Mouse (Mus musculus) retina, postnatal 1 day (tissue): ENCODE data around the gene Bloc1s4.

Source experiments
- DNase-seq: peaks from one replicate; pipeline ENCODE4 v3.0.0-alpha.2; 2012

The Bloc1s4 gene

DNA sequence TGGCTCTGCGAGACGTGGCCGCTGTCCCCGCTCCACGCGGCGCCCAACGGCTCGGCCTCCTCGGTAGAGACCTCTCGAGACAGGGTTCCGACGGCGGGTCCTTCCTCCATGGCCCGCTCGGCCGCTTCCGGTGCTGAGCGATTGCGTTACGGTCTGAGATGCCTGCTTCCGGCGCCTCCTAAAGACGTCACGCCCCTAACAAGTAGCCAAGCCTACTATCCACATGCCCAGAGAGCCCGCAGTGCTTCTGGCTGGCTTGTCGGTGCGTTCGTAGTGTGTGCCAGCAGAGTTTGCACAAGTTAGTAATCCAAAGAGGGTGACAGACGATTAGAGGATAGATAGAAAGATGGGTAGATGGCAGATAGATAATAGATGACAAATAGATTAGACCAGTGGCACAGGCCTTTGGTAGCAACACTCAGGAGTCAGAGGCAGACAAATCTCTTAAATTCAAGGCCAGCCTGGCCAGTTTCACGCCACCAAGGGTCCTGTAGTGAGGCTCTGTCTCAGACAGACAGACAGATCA is at the start of gene Bloc1s4:
Bloc1s4 (minus strand) TSS at position 115 of the 526 bp plus-strand sequence.
- peak; percentile 95 for DNase-seq

DNA sequence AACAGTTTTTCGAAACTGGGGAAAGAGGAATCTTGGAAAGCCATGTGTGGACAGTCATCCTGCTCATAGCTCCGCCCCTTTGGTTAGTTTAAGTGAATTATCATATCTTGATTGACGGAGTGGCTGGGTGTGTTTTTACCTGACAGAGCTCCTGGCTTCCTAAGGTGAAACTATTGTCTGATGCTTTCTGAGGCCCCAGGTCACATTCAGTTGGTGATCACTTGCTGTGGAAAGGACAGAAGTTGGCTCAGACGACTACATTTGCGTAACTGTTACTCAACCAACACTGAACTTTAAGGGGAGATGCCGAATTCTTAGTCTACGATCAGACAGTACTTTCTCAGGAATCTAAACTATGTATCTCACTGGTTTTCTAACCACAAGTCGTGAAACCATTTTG is 48.8 kb upstream of the Bloc1s4 start:
- DNase-seq, result no peak

- DNase-seq, result peak; percentile 98
Observed at GRCm38 (mm10) chr5:36796296-36797014, 48.0 kb upstream of the Bloc1s4 start, which contains the start of gene Mrfap1. Gene Mrfap1 (minus strand): TSS chr5:36796772.

- peak; percentile 78 for DNase-seq
Observed at GRCm38 (mm10) chr5:36795647-36796295, 47.3 kb upstream of the Bloc1s4 start.

DNA sequence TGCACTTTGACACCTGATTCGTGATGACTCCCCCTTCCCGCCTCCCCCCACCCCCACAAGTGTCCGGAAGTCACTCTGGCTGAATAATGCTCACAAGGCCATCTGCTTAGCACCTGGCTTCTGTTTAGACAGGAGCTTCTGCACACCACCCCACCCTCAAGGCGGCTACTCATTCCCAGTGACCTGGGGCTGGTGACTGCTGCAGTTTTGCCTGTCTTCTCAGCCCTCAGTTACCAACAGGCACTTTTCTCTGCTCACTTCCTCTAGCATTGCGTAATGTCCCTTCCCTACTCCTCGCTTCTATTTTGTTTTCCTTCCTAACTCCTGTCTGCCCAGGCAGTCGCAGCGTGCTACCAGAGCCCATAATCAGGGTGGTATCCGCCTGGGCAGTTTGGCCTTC is 43.4 kb upstream of the Bloc1s4 start:
- DNase-seq, result no peak

- DNase-seq, result no peak
Observed at GRCm38 (mm10) chr5:36786052-36786451, 37.6 kb upstream of the Bloc1s4 start.

- no peak for DNase-seq
Observed at GRCm38 (mm10) chr5:36779512-36779911, 31.1 kb upstream of the Bloc1s4 start.

- no peak for DNase-seq
Observed at GRCm38 (mm10) chr5:36778901-36779300, 30.5 kb upstream of the Bloc1s4 start.

GRCm38 (mm10) chr5:36777186-36777585 is 28.7 kb upstream of the Bloc1s4 start:
- no peak for DNase-seq

- DNase-seq, result no peak
Observed at GRCm38 (mm10) chr5:36776021-36776575, 27.6 kb upstream of the Bloc1s4 start.

DNA sequence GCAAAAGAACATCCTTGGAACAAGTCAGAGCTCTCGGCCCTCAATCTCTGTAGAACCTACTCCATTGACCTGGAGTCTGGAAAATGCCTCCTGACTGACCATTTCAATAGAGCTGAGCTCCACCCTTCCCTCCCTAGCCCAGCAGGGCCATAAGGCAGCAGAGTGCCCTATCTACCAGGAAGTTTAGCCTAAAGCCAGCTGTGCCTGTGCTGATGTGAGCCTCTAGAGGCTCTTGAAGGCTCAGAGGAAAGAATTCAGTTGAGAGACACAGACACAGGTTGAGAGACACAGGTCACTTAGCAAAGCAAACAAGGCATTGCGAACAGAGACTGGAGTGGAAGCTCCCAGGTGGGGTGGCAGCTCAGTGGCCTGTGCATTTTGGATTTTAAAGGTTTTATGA is 26.9 kb upstream of the Bloc1s4 start:
- DNase-seq, result no peak

DNA sequence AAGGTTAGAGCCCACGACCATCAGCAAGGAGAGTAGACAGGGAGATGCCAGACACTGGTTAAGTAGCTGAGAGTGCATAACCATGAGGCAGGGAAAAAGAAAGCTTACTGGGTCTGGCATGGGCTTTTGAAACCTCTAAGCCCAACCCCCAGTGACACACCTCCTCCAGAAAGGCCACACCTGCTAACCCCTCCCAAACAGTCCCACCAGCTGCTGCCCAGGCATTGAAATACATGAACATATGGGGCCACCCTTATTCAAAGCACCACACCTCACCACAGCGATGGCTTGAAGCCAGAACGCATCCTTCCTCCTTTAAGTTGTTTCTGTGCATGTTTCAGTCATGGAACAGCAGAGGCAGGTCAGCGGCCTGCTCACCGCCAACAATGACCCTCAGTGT is 24.1 kb upstream of the Bloc1s4 start:
- no peak for DNase-seq

GRCm38 (mm10) chr5:36769603-36770002 is 21.2 kb upstream of the Bloc1s4 start:
- DNase-seq, result no peak

DNA sequence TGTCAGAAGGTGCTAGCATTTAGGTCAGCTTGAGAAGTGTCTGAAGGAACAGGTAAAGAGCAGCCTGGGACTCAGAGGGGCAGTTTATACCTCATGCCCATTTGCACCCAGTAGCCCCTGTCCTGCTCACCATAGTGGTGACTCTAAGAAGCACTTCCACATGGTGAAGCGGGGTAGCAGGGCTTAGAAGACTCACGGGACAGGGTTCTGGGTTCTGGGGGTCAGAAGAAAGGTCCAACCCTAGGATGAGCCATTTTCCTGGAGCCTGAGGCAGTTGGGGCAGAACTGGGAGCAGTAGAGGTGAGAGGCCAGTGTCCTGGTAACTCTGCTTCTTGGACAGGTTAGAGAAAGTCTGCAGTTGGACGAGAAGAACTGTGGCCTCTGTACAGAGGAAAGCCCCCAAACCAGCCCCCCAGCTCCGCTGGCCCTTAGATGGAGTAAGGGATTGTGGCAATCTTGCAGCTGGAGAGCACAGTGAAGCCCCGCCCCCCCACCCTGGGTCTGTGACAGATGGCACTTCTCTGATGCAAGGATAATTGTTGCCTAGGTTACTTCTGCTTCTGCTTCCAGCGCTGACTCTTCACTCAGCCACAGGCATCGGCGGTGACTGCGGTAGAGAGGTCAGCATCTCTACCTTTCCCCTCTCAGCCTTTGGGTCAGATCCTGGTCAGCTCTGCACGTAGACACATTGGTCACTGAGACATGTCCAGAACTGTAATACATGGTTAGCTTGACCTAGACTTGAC is 18.7 kb upstream of the Bloc1s4 start:
- peak; percentile 87 for DNase-seq

DNA sequence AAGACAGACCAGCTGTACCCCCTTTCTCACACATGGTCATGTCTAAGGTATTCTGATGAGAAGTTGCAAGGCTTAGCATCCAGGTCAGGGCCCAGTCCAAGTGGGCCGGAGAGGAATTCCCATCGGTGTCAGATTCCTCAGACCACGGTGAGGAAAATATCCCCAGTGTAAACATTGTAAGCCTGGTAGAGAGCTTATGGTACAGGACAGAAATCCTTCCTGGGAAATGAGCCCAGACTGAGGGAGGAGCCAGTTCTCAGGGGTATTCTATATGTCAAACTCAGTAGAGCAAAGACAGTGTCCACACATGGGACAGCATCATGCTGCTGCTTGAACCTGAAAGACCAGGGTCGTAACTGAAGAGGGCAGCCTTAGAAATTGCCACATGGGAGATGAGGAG is 11.4 kb upstream of the Bloc1s4 start:
- DNase-seq, result no peak

- DNase-seq, result peak; percentile 32
Observed at GRCm38 (mm10) chr5:36757033-36757432, 8.6 kb upstream of the Bloc1s4 start.

DNA sequence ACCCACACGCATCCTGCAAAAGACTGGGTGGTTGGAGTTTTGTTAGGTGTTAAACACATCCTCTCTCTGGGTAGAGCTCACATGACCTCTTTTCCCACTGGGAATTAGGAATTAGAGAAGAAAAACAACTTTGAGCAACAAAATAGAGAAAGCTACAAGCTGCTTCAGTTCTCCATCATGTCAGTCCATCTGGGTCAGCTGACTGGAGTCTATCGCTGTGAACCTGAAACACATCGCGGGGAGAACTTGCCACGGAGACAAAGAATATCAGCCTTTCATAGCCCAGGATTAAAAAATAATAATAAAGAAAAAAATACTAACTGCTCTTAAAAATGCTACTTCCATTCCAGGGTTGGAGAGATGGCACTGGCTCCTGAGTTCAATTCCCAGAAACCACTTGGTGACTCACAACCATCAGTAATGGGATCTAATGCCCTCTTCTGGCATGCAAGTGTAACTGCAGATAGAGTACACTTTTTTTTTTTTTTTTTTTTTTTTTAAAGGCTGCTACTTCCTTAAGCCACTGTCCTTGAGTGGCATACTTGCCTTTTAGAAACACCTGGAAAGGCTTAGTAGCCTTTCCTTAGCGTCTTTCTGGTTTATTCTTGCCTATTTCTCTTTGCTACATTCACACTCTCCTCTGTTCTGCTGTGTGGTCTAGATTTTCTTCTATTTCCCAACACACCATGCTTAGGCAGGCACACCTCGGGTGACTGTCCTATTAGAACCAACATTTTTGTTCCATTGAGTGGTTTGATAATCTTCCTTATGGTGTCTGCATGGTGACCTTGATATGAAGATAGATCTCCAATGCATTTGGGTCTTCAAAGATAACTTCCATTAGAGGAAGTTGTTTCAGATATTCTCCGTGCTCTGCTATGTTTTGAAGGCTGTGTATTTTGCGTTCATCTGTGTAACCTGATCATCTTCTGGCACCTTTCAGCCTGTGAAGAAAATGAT is 1.9 kb upstream of the Bloc1s4 start:
- peak; percentile 43 for DNase-seq

GRCm38 (mm10) chr5:36747794-36748535 is 485 bp downstream of the Bloc1s4 start:
- DNase-seq, result no peak

DNA sequence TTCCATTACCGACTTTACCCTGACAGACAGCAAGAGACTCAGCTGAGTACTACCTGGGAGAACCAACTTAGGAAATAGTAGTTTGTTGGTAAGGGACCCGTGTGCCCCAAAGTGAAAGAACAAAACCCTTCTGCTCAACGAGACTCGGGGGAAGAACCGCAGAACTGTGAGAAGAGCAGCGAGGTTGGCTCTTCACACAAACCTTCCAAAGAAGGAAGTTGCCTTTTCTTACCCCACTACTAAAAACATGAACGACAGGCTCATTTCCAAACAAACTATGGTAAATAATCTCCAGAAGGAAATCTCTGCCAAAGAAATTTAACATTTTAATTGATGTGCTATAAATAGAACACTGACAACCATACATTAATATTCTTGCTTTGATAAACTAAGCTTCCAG is 1.4 kb downstream of the Bloc1s4 start:
- DNase-seq, result no peak

DNA sequence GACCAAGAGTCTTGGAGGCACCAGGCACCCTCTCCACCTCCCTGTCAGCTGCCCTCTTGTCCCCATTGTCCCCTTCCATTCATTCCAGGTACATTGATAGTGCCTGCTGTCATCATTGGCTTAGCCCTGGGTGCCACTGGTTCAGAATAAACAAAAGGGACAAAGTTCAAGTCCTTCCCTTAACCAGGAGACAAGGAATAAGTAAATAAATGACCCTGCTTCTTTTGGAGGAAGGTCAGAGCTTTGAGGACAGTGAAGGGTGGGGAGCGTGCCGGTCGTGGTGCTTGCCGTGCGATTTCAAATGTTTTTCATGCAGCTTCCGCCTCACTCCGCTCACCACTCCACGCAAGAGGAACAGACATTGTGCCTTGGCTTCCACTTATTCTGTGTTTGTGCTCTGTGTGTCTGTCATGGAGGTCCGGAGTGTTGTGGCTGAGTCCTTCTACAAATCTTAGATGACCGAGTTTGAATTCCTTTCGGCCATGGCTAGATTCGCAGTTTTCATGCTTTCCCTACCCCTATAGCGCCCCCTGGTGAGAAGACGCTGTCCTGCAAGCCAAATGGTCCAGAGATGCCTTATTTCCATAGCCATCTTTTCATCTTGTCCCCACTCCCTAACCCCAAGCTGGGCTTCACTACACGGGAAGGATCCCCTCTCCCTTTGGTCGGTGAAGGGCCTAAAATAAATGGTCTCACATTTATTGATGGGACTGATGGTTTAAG is 6.2 kb downstream of the Bloc1s4 start:
- DNase-seq, result peak; percentile 84

DNA sequence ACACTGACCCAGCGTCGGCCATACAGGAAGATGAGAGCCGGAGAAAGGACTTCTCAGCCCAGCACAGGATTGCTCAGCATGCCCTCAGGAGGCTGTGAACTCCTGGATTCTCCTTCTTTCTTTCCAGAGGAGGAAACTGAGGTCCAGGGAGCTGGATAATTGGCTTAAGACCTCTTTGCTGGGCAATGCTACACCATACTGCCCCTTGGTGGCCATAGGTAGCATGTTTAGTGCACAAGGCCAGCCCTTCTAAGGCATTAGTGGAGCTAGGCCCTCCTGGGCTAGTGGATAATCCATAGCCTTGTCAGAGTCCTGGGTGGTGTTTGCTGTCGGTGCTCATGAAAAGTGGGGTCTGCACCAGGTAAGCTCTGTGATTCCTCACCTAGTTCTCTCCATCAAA is 8.6 kb downstream of the Bloc1s4 start:
- peak; percentile 58 for DNase-seq
